Mouse (Mus musculus): Measurements from ENCODE around the gene Pdzrn4.

DNA sequence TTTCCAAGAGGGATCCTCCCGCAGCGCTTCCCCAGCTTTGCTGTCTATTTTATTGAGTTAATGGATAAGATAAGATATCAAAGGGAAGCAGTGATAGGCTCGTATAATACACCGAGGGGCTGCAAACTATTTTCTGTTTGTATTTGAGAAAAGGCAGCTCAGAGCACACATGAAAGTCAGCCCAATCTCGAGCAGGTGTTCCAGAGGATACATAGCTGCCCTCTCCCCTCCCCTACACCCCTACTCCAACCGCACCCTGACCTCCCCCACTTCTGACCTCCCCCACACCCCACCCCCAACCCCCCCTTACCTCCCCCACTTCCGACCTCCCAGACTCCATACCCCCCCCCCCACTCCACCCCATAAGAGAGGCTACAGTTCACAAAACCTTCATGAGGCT, 202.7 kb downstream of the Pdzrn4 start:
- TF ChIP-seq CTCF (IDR thresholded peaks at IDR 0.05 in 2 of 3, conservative IDR thresholded peaks at IDR 0.05 in 1 of 3; ENCODE audit: control insufficient read depth in 1 of 3, insufficient read depth in 1 of 3, low read depth in 2 of 3, low read length in 3 of 3, poor library complexity in 1 of 3, severe bottlenecking in 1 of 3): no peak
- no peak for TF ChIP-seq USF2 (IDR thresholded peaks at IDR 0.05; ENCODE audit: borderline replicate concordance in 1 of 2, insufficient read depth in 1 of 2, low read depth in 1 of 2, low read length in 2 of 2)
- no peak for TF ChIP-seq EP300 (IDR thresholded peaks at IDR 0.05; ENCODE audit: low read depth in 1 of 2, low read length in 2 of 2)
- TF ChIP-seq POLR2A (IDR thresholded peaks at IDR 0.05; ENCODE audit: control insufficient read depth in 1 of 2, insufficient read depth in 1 of 2, low read depth in 1 of 2, low read length in 2 of 2, poor library complexity in 1 of 2): no peak
- TF ChIP-seq SIN3A (IDR thresholded peaks at IDR 0.05; ENCODE audit: low read length): no peak
- TF ChIP-seq MYC (IDR thresholded peaks at IDR 0.05; ENCODE audit: low read depth, low read length): no peak
- TF ChIP-seq ETS1 (IDR thresholded peaks at IDR 0.05; ENCODE audit: low read depth, low read length): no peak
- no peak for TF ChIP-seq TBP (IDR thresholded peaks at IDR 0.05; ENCODE audit: low read depth, low read length)
- no peak for TF ChIP-seq CHD1 (IDR thresholded peaks at IDR 0.05; ENCODE audit: low read depth, low read length)
- no peak for TF ChIP-seq GATA1 (IDR thresholded peaks at IDR 0.05; ENCODE audit: low read depth, low read length)

All from MEL (cell line).